ENCODE assay signal across 31 mouse cellular contexts in genomic region chr13:94803480-94804057, GRCm38 (mm10). TPM values are rescaled to one million over a fixed set of nuclear protein-coding genes. Genes with fewer than 3 reads are reported as not detected.
DNase-seq lines count a peak whose midpoint lies in the region; ATAC-seq and TF ChIP-seq lines count a peak whose summit lies in the region.
"Had no signal": no experiment of that assay in that cellular context is flagged by ENCODE, and none has a peak within 500 bp of the region (broad histone marks: within the 10 kb centered on the region; RNA-seq: fewer than 3 reads in every experiment).

No protein-coding gene starts in this region.

- no peak overlapping the region for H3K9ac ChIP-seq in liver, adult 2 months (ENCODE audit: low read depth, low read length)
- no peak overlapping the region for H3K9ac ChIP-seq in liver, embryonic 12.5 days
- H3K9ac ChIP-seq: forebrain, embryonic 13.5 days; hindbrain, embryonic 15.5 days; intestine, embryonic 15.5 days; liver, embryonic 14.5 days; midbrain, embryonic 12.5 days; neural tube, embryonic 12.5 days; stomach, embryonic 15.5 days had no signal

- DNase-seq in cerebellum, postnatal 14 days: peak; percentile 13 to 18
- DNase-seq in cerebellum, adult 9-11 months: no peak
- DNase-seq in liver, adult 2 months (ENCODE audit: extremely low read depth, low read depth, low spot score): peak; percentile 63
- peak; percentile 37 for DNase-seq in A20 (ENCODE audit: low read depth, low spot score)
- DNase-seq in R1 (ENCODE audit: low read depth, low spot score): peak; percentile 12
- DNase-seq in spleen, postnatal 10 days (ENCODE audit: low spot score in 2 of 2): no peak
- DNase-seq in embryo, embryonic 10 days (ENCODE audit: low spot score): no peak
- DNase-seq: adrenal gland, postnatal 10 days; cerebellum, adult 11 months; cerebellum, adult 9-10 months; gastrocnemius, postnatal 25 days; heart, adult 18-20 months; heart, postnatal 4 days; kidney, adult 8-10 months; layer of hippocampus, postnatal 36 days; left cerebral cortex, postnatal 4 days; lung, adult 2 months; lung, postnatal 10 days; right cerebral cortex, postnatal 14 days; thymus, postnatal 14 days had no signal

- H3K27ac ChIP-seq in liver, adult 2 months (replicated peaks; ENCODE audit: insufficient read depth, low read depth, low read length): no peak overlapping the region
- H3K27ac ChIP-seq in liver, embryonic 12.5 days: no peak overlapping the region
- H3K27ac ChIP-seq: forebrain, embryonic 13.5 days; hindbrain, embryonic 15.5 days; intestine, embryonic 15.5 days; kidney, postnatal 0 days; liver, embryonic 14.5 days; macrophage; midbrain, embryonic 12.5 days; neural tube, embryonic 12.5 days; stomach, embryonic 15.5 days had no signal

- no peak overlapping the region for H3K4me2 ChIP-seq in liver, embryonic 12.5 days
- H3K4me2 ChIP-seq: forebrain, embryonic 13.5 days; heart, embryonic 11.5 days; hindbrain, embryonic 15.5 days; intestine, embryonic 15.5 days; midbrain, embryonic 12.5 days; neural tube, embryonic 12.5 days; stomach, embryonic 15.5 days had no signal

- H3K4me1 ChIP-seq in liver, adult 2 months (ENCODE audit: control insufficient read depth, insufficient read depth, low read length): peaks cover 15% of the 10 kb centered on the region
- H3K4me1 ChIP-seq in liver, embryonic 12.5 days: peaks cover 15% of the 10 kb centered on the region
- H3K4me1 ChIP-seq: intestine, embryonic 15.5 days had no signal

- ATAC-seq in liver, embryonic 12.5 days: no peak
- ATAC-seq: forebrain, embryonic 13.5 days; intestine, embryonic 15.5 days had no signal

- no peaks in the 10 kb centered on the region for H3K36me3 ChIP-seq in liver, adult 2 months (ENCODE audit: control insufficient read depth, insufficient read depth, low read length)
- H3K36me3 ChIP-seq in liver, embryonic 12.5 days: no peaks in the 10 kb centered on the region
- H3K36me3 ChIP-seq: hindbrain, embryonic 15.5 days; intestine, embryonic 15.5 days; midbrain, embryonic 12.5 days; neural tube, embryonic 12.5 days; stomach, embryonic 15.5 days had no signal

- TF ChIP-seq POLR2A in liver, adult 2 months (IDR thresholded peaks at IDR 0.05; ENCODE audit: extremely low read depth, insufficient read depth, low read length): no peak

- peaks cover 11% of the 10 kb centered on the region; the same call in 1 of the 2 replicates for H3K79me2 ChIP-seq in liver, adult 2 months (ENCODE audit: control insufficient read depth, insufficient read depth, low read length)

- no peaks in the 10 kb centered on the region for H3K27me3 ChIP-seq in liver, adult 2 months (ENCODE audit: control insufficient read depth, insufficient read depth, low read length)
- H3K27me3 ChIP-seq in liver, embryonic 12.5 days (replicated peaks): no peaks in the 10 kb centered on the region
- H3K27me3 ChIP-seq: forebrain, embryonic 13.5 days; hindbrain, embryonic 15.5 days; intestine, embryonic 15.5 days; midbrain, embryonic 12.5 days; neural tube, embryonic 12.5 days; stomach, embryonic 15.5 days had no signal

- WGBS in liver, adult 2 months: 62% methylated on average over 5 of the region's 5 CpGs
- 76% methylated on average over 5 of the region's 5 CpGs for whole genome bisulfite sequencing in liver, embryonic 12.5 days (ENCODE audit: insufficient replicate concordance)

- TF ChIP-seq CTCF in liver, adult 2 months (IDR thresholded peaks at IDR 0.05; ENCODE audit: low read depth, low read length): no peak

- H3K4me3 ChIP-seq in liver, adult 2 months (ENCODE audit: insufficient read depth, low read depth, low read length): no peak overlapping the region
- H3K4me3 ChIP-seq in liver, embryonic 12.5 days: no peak overlapping the region
- H3K4me3 ChIP-seq: forebrain, embryonic 13.5 days; hindbrain, embryonic 15.5 days; intestine, embryonic 15.5 days; midbrain, embryonic 12.5 days; neural tube, embryonic 12.5 days; stomach, embryonic 15.5 days had no signal

- H3K9me3 ChIP-seq in liver, embryonic 12.5 days (replicated peaks): no peaks in the 10 kb centered on the region
- H3K9me3 ChIP-seq: forebrain, embryonic 13.5 days; hindbrain, embryonic 15.5 days; intestine, embryonic 15.5 days; midbrain, embryonic 12.5 days; neural tube, embryonic 12.5 days; stomach, embryonic 15.5 days had no signal

RNA-seq across cellular contexts. Expression of gene Tbca, which starts 14.9 kb away (rescaled TPM):
- total RNA-seq in liver, adult 2 months (2014; rRNA removed): 132 and 264 TPM in 2 replicates
- polyA plus RNA-seq in liver, adult 2 months (2012; rRNA removed): 7.1 and 10.9 TPM in 2 replicates
- 127 and 129 TPM in 2 replicates for polyA plus RNA-seq in liver, embryonic 12.5 days (2016; fragmentation: Nextera tagmentation; extraction: Ambion mirVana)

Comparison
In these comparisons a context has a peak if more than half of its experiments do, and no peak if none do; other contexts are left out.
1. DNase-seq: peak in cerebellum, postnatal 14 days (2 of 2), liver, adult 2 months (single experiment), A20 (single experiment) and R1 (single experiment); none in cerebellum, adult 9-11 months (single experiment), spleen, postnatal 10 days (0 of 2) and embryo, embryonic 10 days (single experiment).
2. RNA of gene Tbca, which starts 14.9 kb away (polyA plus RNA-seq): 127 to 129 TPM in liver, embryonic 12.5 days; 7.1 to 10.9 TPM in liver, adult 2 months; every median in the first group is over 10 times any median in the second.